Mouse (Mus musculus) midbrain, embryonic 11.5 days (tissue): Measurements from ENCODE around the gene Itgb7. TPM values are rescaled to one million over a fixed set of nuclear protein-coding genes. Genes with fewer than 3 reads are reported as not detected.

Source experiments
- ATAC-seq: fragments of 200-750 bp; cut with Nextera tagmentation; 2 replicates; pipeline ENCODE4 v1.8.0; 2017; ENCODE audit warnings: moderate TSS enrichment, moderate library complexity; ENCODE audit not compliant: low FRiP score
- DNase-seq: peaks from one replicate; pipeline ENCODE4 v3.0.0; 2015; ENCODE audit warnings: low spot score; ENCODE audit errors: missing footprints
- H3K27ac ChIP-seq: fragments of 300-500 bp; sonication (generic); 2 replicates; pipeline ENCODE4 v1.5.1; 2014; ENCODE audit warnings: low read depth, low read length
- H3K27me3 ChIP-seq: fragments of 300-500 bp; sonication (generic); 2 replicates; pipeline ENCODE4 v1.6.1; 2014; ENCODE audit warnings: mild to moderate bottlenecking, low read length, moderate library complexity, mixed read lengths; ENCODE audit not compliant: control insufficient read depth, insufficient read depth
- H3K36me3 ChIP-seq: fragments of 300-500 bp; sonication (generic); 2 replicates; pipeline ENCODE4 v1.6.1; 2014; ENCODE audit warnings: mild to moderate bottlenecking, low read length, moderate library complexity, mixed read lengths; ENCODE audit not compliant: control insufficient read depth, insufficient read depth
- H3K4me1 ChIP-seq: fragments of 300-500 bp; sonication (generic); 2 replicates; pipeline ENCODE4 v1.6.1; 2014; ENCODE audit warnings: low read length; ENCODE audit not compliant: control insufficient read depth, insufficient read depth
- H3K4me2 ChIP-seq: fragments of 300-500 bp; sonication (generic); 2 replicates; pipeline ENCODE4 v1.6.1; 2014; ENCODE audit warnings: mild to moderate bottlenecking, moderate library complexity
- H3K4me3 ChIP-seq: fragments of 300-500 bp; sonication (generic); 2 replicates; pipeline ENCODE4 v1.5.1; 2014; ENCODE audit warnings: low read depth, low read length
- H3K9ac ChIP-seq: fragments of 300-500 bp; sonication (generic); 2 replicates; pipeline ENCODE4 v1.6.1; 2014; ENCODE audit warnings: low read length
- H3K9me3 ChIP-seq: fragments of 300-500 bp; sonication (generic); 2 replicates; pipeline ENCODE4 v1.6.1; 2016; ENCODE audit warnings: low read length; ENCODE audit not compliant: control insufficient read depth
- WGBS: fragments of 180-500 bp; shearing (Covaris S2); extraction: QIAGEN DNeasy Blood & Tissue Kit; methylation state at CpG from one replicate; pipeline ENCODE4 v1.1.7; 2014; 5-methylcytosine and 5-hydroxymethylcytosine counted together
- polyA plus RNA-seq: library from polyadenylated mRNA; unstranded; fragments of >200 nt; fragmentation: Nextera tagmentation; extraction: Ambion mirVana; gene quantifications from 2 replicates; pipeline ENCODE4 v1.2.1, GENCODE M21; 2014

Gene Itgb7
- polyA plus RNA-seq, 1 experiment from 2014 or later = 0.15 TPM

DNA sequence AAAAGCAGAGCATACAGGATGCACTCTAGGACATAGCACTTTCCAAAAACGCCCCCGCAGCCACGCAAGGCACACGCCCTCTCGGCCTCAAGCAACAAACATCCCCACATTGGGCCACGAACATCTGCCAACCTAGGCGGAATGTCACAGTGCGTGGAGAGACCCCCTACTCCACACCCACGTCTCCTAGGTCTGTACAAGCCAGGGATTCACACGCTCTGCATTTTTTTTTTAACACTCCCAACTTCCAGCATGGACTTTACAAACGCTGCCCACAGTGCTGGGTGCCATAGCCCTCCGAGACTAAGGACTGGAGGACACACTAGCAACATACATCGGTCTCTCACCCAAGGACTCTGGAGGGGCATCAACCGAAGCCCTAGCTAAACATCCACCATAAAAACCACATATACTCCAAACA is 13.7 kb upstream of the Itgb7 start:
- ATAC-seq = no peak
- Histone ChIP-seq H3K36me3 (no peaks in the 10 kb centered on the region), H3K27me3 (peaks cover 72% of the 10 kb centered on the region), H3K4me1 (peaks cover 26% of the 10 kb centered on the region), H3K27ac (no peak overlapping the region), H3K9ac (peak overlapping the region; percentile 46; the same call in 1 of the 2 replicates), H3K9me3 (no peaks in the 10 kb centered on the region), H3K4me2 (peak overlapping the region; percentile 98), H3K4me3 (peak overlapping the region; percentile 58)
- DNase-seq = no peak
- 4% methylated on average over 14 of the region's 14 CpGs for WGBS

DNA sequence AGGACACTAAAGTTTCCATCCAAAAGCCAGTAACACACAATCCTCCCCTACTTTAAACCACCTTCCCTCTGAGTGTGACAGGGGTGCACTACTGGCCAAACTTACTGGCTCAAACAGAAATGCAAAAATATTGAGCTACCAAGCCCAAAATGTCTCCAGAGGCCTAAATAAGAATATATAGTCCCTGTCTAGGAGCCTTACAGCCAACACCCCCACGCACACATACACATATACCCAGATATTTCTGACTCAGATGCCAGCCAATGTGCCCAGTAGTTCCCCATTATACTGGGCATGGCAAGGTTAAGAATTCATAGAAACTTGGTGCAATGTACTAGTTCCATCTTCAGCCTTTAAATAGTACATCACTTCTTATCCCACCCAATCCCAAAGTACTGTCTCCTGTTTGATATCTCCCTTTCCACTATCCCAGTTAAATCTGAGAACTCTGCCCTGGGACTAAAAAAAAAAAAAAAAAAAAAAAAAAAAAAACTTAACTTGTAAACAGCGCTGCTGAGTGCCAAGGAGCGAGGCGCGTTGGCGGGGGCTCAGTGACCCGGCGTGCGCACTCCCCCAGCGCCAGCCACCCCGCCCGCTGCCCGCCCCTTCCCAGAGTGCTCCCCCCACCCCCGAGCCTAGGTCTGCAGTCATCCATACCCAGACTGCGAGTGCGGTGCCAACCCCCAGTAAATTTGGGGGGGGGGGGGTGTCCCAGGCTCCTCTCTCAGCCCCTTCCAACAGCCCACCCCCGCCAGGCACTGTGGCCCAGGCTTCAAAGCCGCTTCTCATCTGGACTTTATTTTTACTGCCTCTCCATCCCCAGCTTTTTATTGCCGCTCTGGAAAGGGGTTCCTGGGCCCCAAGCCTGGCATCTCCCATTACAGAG is 12.8 kb upstream of the Itgb7 start:
- no peak for DNase-seq
- WGBS = 7% methylated on average over 17 of the region's 19 CpGs
- H3K36me3 ChIP-seq = no peaks in the 10 kb centered on the region
- H3K27ac ChIP-seq = no peak overlapping the region
- H3K27me3 ChIP-seq = peaks cover 66% of the 10 kb centered on the region
- no peak for ATAC-seq
- no peak overlapping the region for H3K4me3 ChIP-seq
- peak overlapping the region; percentile 11; the same call in 1 of the 2 replicates for H3K4me2 ChIP-seq
- H3K9ac ChIP-seq = no peak overlapping the region
- no peaks in the 10 kb centered on the region for H3K9me3 ChIP-seq
- peaks cover 26% of the 10 kb centered on the region for H3K4me1 ChIP-seq

DNA sequence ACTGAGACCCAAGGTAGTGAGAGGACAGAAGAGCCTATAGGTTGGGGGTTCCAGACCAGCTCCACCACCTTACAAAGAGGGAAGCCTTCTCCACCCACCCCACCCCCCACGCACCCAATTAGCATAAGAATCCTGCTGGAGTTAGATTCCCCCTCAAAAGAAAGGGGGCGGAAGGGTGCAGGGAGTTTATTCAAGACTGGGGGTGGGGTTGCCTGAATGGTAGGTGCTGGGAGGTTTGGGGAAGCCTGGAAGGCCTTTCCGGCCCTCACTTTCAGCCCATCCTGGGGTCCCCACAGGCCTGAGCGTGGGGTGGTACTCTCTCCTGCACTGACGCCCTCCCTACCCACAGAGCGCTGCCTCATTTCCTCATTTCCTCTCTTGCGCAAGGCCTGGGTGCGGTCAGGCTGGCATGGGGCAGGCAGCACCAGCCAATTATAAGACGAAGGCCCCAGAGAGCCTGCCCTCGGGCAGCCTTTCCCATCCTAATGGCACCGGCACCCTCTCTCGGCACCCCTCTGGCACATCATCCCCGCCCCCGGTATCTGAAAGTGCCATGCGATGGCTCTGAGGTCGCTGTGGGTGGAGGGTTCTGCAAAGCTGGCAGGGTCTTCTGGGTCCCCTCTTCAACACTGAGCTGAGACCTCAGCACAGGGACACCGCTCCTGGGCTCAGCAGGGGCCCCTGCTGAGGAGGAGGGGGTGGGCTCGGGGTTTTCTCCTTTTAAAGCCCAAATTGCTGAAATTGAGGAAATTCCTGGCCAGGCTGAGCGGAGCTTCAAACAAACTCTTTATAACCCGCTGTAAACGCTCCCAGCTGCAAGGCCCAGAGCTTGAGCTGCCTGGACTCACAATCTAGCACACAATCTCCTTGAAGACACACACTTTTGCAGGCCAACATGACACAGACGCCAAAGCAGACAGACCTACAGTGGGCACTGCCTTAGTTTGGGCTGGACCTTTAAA is 11.8 kb upstream of the Itgb7 start:
- no peaks in the 10 kb centered on the region for H3K36me3 ChIP-seq
- H3K9ac ChIP-seq = no peak overlapping the region
- no peak overlapping the region for H3K27ac ChIP-seq
- H3K27me3 ChIP-seq = peaks cover 58% of the 10 kb centered on the region
- 7% methylated on average over 21 of the region's 22 CpGs for WGBS
- ATAC-seq (no peak), DNase-seq (no peak)
- no peaks in the 10 kb centered on the region for H3K9me3 ChIP-seq
- H3K4me3 ChIP-seq = no peak overlapping the region
- H3K4me1 ChIP-seq = peaks cover 21% of the 10 kb centered on the region
- H3K4me2 ChIP-seq = no peak overlapping the region

DNA sequence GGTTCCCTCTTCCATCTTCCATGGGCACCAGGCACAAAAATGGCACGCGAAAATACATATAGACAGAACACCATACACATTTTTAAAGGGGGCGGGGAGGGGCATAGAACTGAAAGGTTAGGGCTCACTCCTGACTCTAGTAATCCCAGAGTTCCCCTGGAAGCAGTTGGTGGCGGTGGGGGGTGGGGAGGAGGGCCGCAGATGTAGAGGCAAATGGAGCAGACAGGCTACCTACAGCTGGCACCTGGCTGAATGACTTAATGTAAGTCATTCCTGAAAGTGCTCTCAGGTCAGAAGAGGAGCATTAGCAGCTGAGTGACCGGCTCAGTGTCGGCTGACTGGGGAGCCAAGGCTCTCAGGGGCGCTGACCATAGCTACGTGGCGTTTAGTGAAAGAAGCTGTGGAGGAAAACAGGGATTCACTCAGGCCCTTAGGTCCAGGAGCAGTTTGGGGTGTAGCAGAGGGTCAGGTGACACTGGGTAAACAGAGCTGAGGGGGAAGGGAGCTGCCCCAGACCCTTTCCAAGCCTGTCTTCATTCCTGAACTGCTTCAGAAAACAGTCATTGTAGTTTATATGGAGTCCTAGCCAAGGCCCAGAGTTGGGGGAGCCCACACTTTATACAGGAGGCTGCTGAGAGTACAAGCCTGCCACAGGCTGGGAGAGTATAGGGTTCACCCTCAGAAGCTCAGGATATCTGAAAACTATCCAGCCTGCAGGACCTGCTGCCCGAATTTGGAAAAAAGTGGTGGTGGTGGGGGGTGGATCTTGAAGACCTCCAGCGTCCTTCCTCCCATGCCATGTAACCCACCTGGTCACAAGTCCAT is 10.9 kb upstream of the Itgb7 start:
- DNase-seq = peak; percentile 86
- ATAC-seq = no peak
- Histone ChIP-seq H3K4me1 (peaks cover 20% of the 10 kb centered on the region), H3K36me3 (no peaks in the 10 kb centered on the region), H3K4me3 (no peak overlapping the region), H3K4me2 (no peak overlapping the region), H3K27ac (no peak overlapping the region), H3K27me3 (peaks cover 52% of the 10 kb centered on the region), H3K9me3 (no peaks in the 10 kb centered on the region), H3K9ac (no peak overlapping the region)
- WGBS = 22% methylated on average over 12 of the region's 12 CpGs

DNA sequence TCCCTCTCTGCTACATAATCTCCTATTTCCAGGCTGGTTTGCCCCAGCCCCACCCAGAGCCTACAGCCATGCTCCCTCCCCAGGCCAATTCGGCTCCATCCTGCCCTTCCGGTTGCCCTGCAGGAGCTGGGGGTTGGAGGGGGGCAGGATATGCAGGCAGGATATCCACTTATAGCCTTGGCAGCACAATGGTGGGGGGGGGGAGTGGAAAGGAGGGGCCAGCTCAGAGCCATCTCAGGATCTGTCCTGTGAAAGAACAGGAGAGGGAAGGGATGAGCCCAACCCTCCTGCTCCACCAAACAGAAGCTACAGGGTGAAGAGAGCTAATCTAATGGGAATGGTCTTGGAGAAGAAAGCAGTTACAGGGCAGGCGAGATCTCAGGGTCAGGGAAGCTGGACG is 8.9 kb upstream of the Itgb7 start:
- no peaks in the 10 kb centered on the region for H3K36me3 ChIP-seq
- H3K27ac ChIP-seq = no peak overlapping the region
- H3K9ac ChIP-seq = no peak overlapping the region
- no peak overlapping the region for H3K4me3 ChIP-seq
- DNase-seq = no peak
- no peak for ATAC-seq
- peaks cover 11% of the 10 kb centered on the region for H3K4me1 ChIP-seq
- 79% methylated on average over 4 of the region's 4 CpGs for WGBS
- H3K27me3 ChIP-seq = peaks cover 33% of the 10 kb centered on the region
- no peaks in the 10 kb centered on the region for H3K9me3 ChIP-seq
- H3K4me2 ChIP-seq = no peak overlapping the region

GRCm38 (mm10) chr15:102239851-102240250 is 8.1 kb upstream of the Itgb7 start:
- Histone ChIP-seq H3K4me3 (no peak overlapping the region), H3K4me2 (no peak overlapping the region), H3K27ac (no peak overlapping the region), H3K36me3 (no peaks in the 10 kb centered on the region), H3K4me1 (peaks cover 16% of the 10 kb centered on the region), H3K9ac (no peak overlapping the region), H3K27me3 (peaks cover 25% of the 10 kb centered on the region), H3K9me3 (no peaks in the 10 kb centered on the region)
- ATAC-seq = no peak
- DNase-seq = peak; percentile 78
- WGBS = 78% methylated on average over 11 of the region's 11 CpGs

GRCm38 (mm10) chr15:102239260-102239590 is 7.5 kb upstream of the Itgb7 start:
- no peak overlapping the region for H3K4me3 ChIP-seq
- no peaks in the 10 kb centered on the region for H3K9me3 ChIP-seq
- DNase-seq = peak; percentile 98
- peaks cover 19% of the 10 kb centered on the region for H3K27me3 ChIP-seq
- no peaks in the 10 kb centered on the region for H3K36me3 ChIP-seq
- ATAC-seq = peak; percentile 75
- H3K27ac ChIP-seq = no peak overlapping the region
- peaks cover 16% of the 10 kb centered on the region for H3K4me1 ChIP-seq
- H3K4me2 ChIP-seq = no peak overlapping the region
- H3K9ac ChIP-seq = no peak overlapping the region
- 14% methylated on average over 9 of the region's 9 CpGs for WGBS

GRCm38 (mm10) chr15:102238543-102239259 is 7.0 kb upstream of the Itgb7 start:
- no peaks in the 10 kb centered on the region for H3K9me3 ChIP-seq
- peaks cover 14% of the 10 kb centered on the region for H3K27me3 ChIP-seq
- no peak overlapping the region for H3K4me3 ChIP-seq
- no peak overlapping the region for H3K27ac ChIP-seq
- H3K9ac ChIP-seq = no peak overlapping the region
- no peaks in the 10 kb centered on the region for H3K36me3 ChIP-seq
- WGBS = 86% methylated on average over 14 of the region's 14 CpGs
- ATAC-seq (no peak), DNase-seq (no peak)
- H3K4me1 ChIP-seq = peaks cover 17% of the 10 kb centered on the region
- H3K4me2 ChIP-seq = no peak overlapping the region
